Mouse (Mus musculus): ENCODE data around the gene Sf3b4. TPM values are rescaled to one million over a fixed set of nuclear protein-coding genes. Genes with fewer than 3 reads are reported as not detected.

Gene Sf3b4
- polyA plus RNA-seq, 1 experiment from 2014 or later, result 41.1 TPM

DNA sequence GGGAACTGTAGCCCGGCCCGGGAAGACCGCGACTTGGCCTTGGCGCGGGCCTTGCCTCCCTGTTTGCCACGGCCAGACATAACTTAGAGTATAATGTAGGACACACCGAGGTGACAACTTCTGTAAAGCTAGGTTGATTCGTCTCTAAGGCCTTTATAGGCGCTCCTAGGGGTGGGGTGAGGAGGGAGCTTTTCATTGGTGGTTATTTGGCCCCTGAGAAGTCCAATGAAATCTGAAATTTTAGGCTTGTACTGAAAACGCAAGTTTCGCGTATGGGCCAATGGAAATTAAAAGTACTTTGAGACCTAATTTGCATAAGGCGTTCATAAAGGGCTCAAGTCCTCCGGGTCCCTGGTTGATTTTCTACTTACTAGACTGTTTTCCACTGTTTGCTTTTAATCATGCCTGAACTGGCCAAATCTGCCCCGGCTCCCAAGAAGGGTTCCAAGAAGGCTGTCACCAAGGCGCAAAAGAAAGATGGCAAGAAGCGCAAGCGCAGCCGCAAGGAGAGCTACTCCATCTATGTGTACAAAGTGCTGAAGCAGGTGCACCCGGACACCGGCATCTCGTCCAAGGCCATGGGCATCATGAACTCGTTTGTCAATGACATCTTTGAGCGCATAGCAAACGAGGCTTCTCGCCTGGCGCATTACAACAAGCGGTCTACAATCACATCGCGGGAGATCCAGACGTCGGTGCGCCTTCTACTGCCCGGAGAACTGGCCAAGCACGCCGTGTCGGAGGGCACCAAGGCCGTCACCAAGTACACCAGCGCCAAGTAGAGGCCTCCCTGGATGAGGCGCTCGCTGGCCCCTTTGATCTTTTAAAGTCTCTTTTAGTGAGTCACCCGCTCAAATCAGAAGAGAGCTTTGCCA is 48.9 kb downstream of the Sf3b4 start, which contains the start of the genes Hist2h2ac and Hist2h2be:
Hist2h2ac (minus strand) TSS at position 116 of the 875 bp plus-strand sequence.
Hist2h2be (plus strand) TSS at position 355 of the 875 bp plus-strand sequence.
- 1% methylated on average over 43 of the region's 43 CpGs for WGBS (ENCODE audit: insufficient replicate concordance)
- peak; percentile 88 for TF ChIP-seq EP300 (IDR thresholded peaks at IDR 0.05; ENCODE audit: low read depth)
- TF ChIP-seq CTCF (IDR thresholded peaks at IDR 0.05; ENCODE audit: low read depth), result 0 out of 2 replicates have a peak, but pooled peaks have one; percentile 1
- peak within 1 kb of the TSS; percentile 67 for H3K4me3 ChIP-seq (ENCODE audit: low read depth, low read length)
- H3K36me3 ChIP-seq (replicated peaks; ENCODE audit: insufficient read depth, low read length), result no peaks in the 10 kb centered on the region
- ATAC-seq (peak; percentile 88), DNase-seq (peak; percentile 88)
- H3K27ac ChIP-seq (ENCODE audit: low read depth), result peak within 1 kb of the TSS; percentile 99
- peak within 1 kb of the TSS; percentile 93 for H3K9ac ChIP-seq (replicated peaks)
- H3K4me2 ChIP-seq (ENCODE audit: low read depth, low read length), result peak within 1 kb of the TSS; percentile 70
- H3K4me1 ChIP-seq (ENCODE audit: insufficient read depth), result peaks cover 45% of the 10 kb centered on the region
- no peaks in the 10 kb centered on the region for H3K27me3 ChIP-seq (ENCODE audit: insufficient read depth, low read length)
- no peaks in the 10 kb centered on the region for H3K9me3 ChIP-seq (ENCODE audit: low read length)

GRCm38 (mm10) chr3:96221640-96222038 is 49.5 kb downstream of the Sf3b4 start:
- H3K27me3 ChIP-seq (ENCODE audit: insufficient read depth, low read length), result no peaks in the 10 kb centered on the region
- no peaks in the 10 kb centered on the region for H3K36me3 ChIP-seq (replicated peaks; ENCODE audit: insufficient read depth, low read length)
- DNase-seq (peak; percentile 55), ATAC-seq (no peak)
- H3K4me1 ChIP-seq (ENCODE audit: insufficient read depth), result peaks cover 45% of the 10 kb centered on the region
- H3K4me2 ChIP-seq (ENCODE audit: low read depth, low read length), result peak overlapping the region; percentile 70
- H3K9ac ChIP-seq (replicated peaks), result peak overlapping the region; percentile 93
- H3K9me3 ChIP-seq (ENCODE audit: low read length), result no peaks in the 10 kb centered on the region
- H3K4me3 ChIP-seq (ENCODE audit: low read depth, low read length), result peak overlapping the region; percentile 67
- TF ChIP-seq EP300 (IDR thresholded peaks at IDR 0.05; ENCODE audit: low read depth) (no peak), CTCF (IDR thresholded peaks at IDR 0.05; ENCODE audit: low read depth) (no peak)
- H3K27ac ChIP-seq (ENCODE audit: low read depth), result peak overlapping the region; percentile 99
- 13% methylated on average over 9 of the region's 9 CpGs for WGBS (ENCODE audit: insufficient replicate concordance)

- Histone ChIP-seq H3K4me3 (ENCODE audit: low read depth, low read length) (peak overlapping the region; percentile 67), H3K4me2 (ENCODE audit: low read depth, low read length) (peak overlapping the region; percentile 70), H3K27me3 (ENCODE audit: insufficient read depth, low read length) (no peaks in the 10 kb centered on the region), H3K9me3 (ENCODE audit: low read length) (no peaks in the 10 kb centered on the region), H3K36me3 (replicated peaks; ENCODE audit: insufficient read depth, low read length) (no peaks in the 10 kb centered on the region), H3K9ac (replicated peaks) (peak overlapping the region; percentile 93), H3K27ac (ENCODE audit: low read depth) (peak overlapping the region; percentile 99; the same call in 1 of the 2 replicates), H3K4me1 (ENCODE audit: insufficient read depth) (peaks cover 45% of the 10 kb centered on the region)
- WGBS (ENCODE audit: insufficient replicate concordance), result 65% methylated on average over 4 of the region's 4 CpGs
- TF ChIP-seq EP300 (IDR thresholded peaks at IDR 0.05; ENCODE audit: low read depth) (no peak), CTCF (IDR thresholded peaks at IDR 0.05; ENCODE audit: low read depth) (no peak)
- no peak for ATAC-seq
- no peak for DNase-seq
Observed at GRCm38 (mm10) chr3:96222774-96223173, 50.6 kb downstream of the Sf3b4 start.

DNA sequence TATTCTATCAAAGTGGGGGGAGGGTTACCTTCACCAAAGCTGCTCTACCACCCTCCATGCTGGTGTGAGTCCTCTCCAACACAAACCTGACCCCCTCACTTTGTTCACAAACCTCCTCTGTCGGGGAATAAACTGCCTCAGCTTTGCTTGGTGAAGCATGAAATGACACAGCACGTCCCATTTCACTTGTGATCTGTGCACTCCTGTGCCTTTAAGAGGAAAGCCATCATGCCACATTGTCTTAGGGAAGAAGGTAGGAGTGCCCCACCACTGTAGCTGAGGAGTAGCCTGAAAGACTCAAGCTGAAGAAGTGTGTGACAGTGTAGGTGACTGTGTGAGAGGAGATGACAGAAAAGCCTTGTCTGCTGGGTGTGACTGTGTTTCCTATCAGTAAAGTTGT is 53.3 kb downstream of the Sf3b4 start:
- no peaks in the 10 kb centered on the region for H3K9me3 ChIP-seq (ENCODE audit: low read length)
- DNase-seq (no peak), ATAC-seq (no peak)
- peaks cover 38% of the 10 kb centered on the region for H3K4me1 ChIP-seq (ENCODE audit: insufficient read depth)
- 66% methylated on average over 2 of the region's 2 CpGs for WGBS (ENCODE audit: insufficient replicate concordance)
- H3K4me3 ChIP-seq (ENCODE audit: low read depth, low read length), result no peak overlapping the region
- peak overlapping the region; percentile 70 for H3K4me2 ChIP-seq (ENCODE audit: low read depth, low read length)
- H3K36me3 ChIP-seq (replicated peaks; ENCODE audit: insufficient read depth, low read length), result no peaks in the 10 kb centered on the region
- H3K27ac ChIP-seq (ENCODE audit: low read depth), result no peak overlapping the region
- no peaks in the 10 kb centered on the region for H3K27me3 ChIP-seq (ENCODE audit: insufficient read depth, low read length)
- peak overlapping the region; percentile 31; the same call in 1 of the 2 replicates for H3K9ac ChIP-seq (replicated peaks)
- TF ChIP-seq CTCF (IDR thresholded peaks at IDR 0.05; ENCODE audit: low read depth) (no peak), EP300 (IDR thresholded peaks at IDR 0.05; ENCODE audit: low read depth) (no peak)

Small RNA genes within 50 kb of the gene (microRNA-seq; reads per million reads assigned to microRNA genes)
- not detected for gene Gm44492

Other genes starting within 250 kb of the Sf3b4 start
- gene Anp32e, start 243.1 kb upstream of the Sf3b4 start, polyA plus RNA-seq (2015; fragmentation: Nextera tagmentation; extraction: Ambion mirVana), result 92.0 and 98.4 TPM in 2 replicates
- gene Plekho1, start 176.3 kb upstream of the Sf3b4 start, polyA plus RNA-seq (2015; fragmentation: Nextera tagmentation; extraction: Ambion mirVana), result 10.7 and 11.7 TPM in 2 replicates
- gene Vps45, start 113.9 kb upstream of the Sf3b4 start, polyA plus RNA-seq (2015; fragmentation: Nextera tagmentation; extraction: Ambion mirVana), result 11.3 and 12.5 TPM in 2 replicates
- gene Otud7b, start 67.8 kb upstream of the Sf3b4 start, polyA plus RNA-seq (2015; fragmentation: Nextera tagmentation; extraction: Ambion mirVana), result 7.4 and 7.9 TPM in 2 replicates
- gene Mtmr11, start 10.3 kb upstream of the Sf3b4 start, polyA plus RNA-seq (2015; fragmentation: Nextera tagmentation; extraction: Ambion mirVana), result 2.7 and 3.0 TPM in 2 replicates
- gene Sv2a, start 8.8 kb downstream of the Sf3b4 start, polyA plus RNA-seq (2015; fragmentation: Nextera tagmentation; extraction: Ambion mirVana), result 0.08 and 0.09 TPM in 2 replicates
- gene Bola1, start 47.4 kb downstream of the Sf3b4 start, polyA plus RNA-seq (2015; fragmentation: Nextera tagmentation; extraction: Ambion mirVana), result 49.2 and 49.3 TPM in 2 replicates
- gene Hist2h2ab, start 47.5 kb downstream of the Sf3b4 start, polyA plus RNA-seq (2015; fragmentation: Nextera tagmentation; extraction: Ambion mirVana), result 0.46 TPM in 1 of 2 replicates, not detected in the other
- 9.4 and 13.8 TPM in 2 replicates for gene Hist2h2ac, start 48.5 kb downstream of the Sf3b4 start, polyA plus RNA-seq (2015; fragmentation: Nextera tagmentation; extraction: Ambion mirVana)
- 4.1 and 4.9 TPM in 2 replicates for gene Hist2h2be, start 48.8 kb downstream of the Sf3b4 start, polyA plus RNA-seq (2015; fragmentation: Nextera tagmentation; extraction: Ambion mirVana)
- gene Hist2h3c2, start 66.8 kb downstream of the Sf3b4 start, polyA plus RNA-seq (2015; fragmentation: Nextera tagmentation; extraction: Ambion mirVana), result 5.0 and 8.1 TPM in 2 replicates
- 224 and 229 TPM in 2 replicates for gene Hist2h2aa2, start 67.9 kb downstream of the Sf3b4 start, polyA plus RNA-seq (2015; fragmentation: Nextera tagmentation; extraction: Ambion mirVana)
- 107 and 123 TPM in 2 replicates for gene Hist2h2aa1, start 73.2 kb downstream of the Sf3b4 start, polyA plus RNA-seq (2015; fragmentation: Nextera tagmentation; extraction: Ambion mirVana)
- 0.78 and 1.5 TPM in 2 replicates for gene Hist2h3c1, start 74.4 kb downstream of the Sf3b4 start, polyA plus RNA-seq (2015; fragmentation: Nextera tagmentation; extraction: Ambion mirVana)
- 40.3 and 56.7 TPM in 2 replicates for gene Hist2h4, start 91.0 kb downstream of the Sf3b4 start, polyA plus RNA-seq (2015; fragmentation: Nextera tagmentation; extraction: Ambion mirVana)
- 56.1 and 84.5 TPM in 2 replicates for gene Hist2h3b, start 96.3 kb downstream of the Sf3b4 start, polyA plus RNA-seq (2015; fragmentation: Nextera tagmentation; extraction: Ambion mirVana)
- gene Hist2h2bb, start 97.4 kb downstream of the Sf3b4 start, polyA plus RNA-seq (2015; fragmentation: Nextera tagmentation; extraction: Ambion mirVana), result 9.4 and 11.0 TPM in 2 replicates
- gene Fcgr1, start 121.6 kb downstream of the Sf3b4 start, polyA plus RNA-seq (2015; fragmentation: Nextera tagmentation; extraction: Ambion mirVana), result 6.2 and 8.7 TPM in 2 replicates